Mouse (Mus musculus): ENCODE data around the gene Cyb5r1. TPM values are rescaled to one million over a fixed set of nuclear protein-coding genes. Genes with fewer than 3 reads are reported as not detected.

Cyb5r1 gene
- 33.0 and 38.9 TPM in 2 replicates for total RNA-seq (2014; fragmentation: Nextera tagmentation)
- 16.3 and 24.8 TPM in 2 replicates for total RNA-seq (2017)

DNA sequence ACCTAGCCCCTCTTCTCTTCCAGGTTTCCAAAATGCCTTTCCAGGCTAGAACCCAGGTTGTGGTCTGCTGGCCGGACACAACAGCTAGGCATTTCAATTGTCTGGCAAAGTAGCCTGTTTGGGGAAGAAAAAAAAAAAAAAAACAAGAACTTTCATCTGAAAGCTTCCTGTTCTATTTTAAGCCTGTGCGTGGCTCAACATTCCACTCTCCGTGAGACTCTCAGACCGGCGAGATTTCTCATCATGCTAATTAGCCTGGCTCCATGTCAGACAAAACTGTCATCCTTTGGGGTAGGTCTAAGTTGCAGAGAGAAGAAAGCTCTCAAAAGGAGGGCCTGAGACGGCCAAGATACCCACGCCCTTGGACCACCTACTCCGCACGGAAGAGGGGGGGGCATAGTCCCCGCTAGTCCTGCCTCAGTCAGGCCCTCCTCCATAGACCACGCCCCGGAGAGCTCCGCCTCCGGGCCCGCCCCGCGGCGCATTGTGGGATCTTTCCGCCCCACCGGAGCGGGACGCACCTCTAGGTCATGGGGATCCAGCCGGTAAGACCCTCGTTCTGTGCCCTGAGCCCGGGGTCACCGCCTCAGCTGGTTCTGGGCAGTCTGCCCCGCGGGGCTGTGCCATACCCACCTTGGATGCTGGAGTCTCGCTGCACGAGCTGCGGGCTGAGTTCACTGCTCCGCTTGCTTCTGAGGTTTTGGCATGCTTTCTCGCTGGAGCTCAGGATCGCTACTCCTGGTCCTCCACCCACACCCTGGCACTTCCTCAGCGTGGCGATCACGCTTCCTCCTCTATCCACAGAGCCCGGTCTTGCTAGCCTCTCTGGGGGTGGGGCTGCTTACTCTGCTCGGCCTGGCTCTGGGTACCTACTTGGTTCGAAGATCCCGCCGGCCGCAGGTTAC lies at the start of gene Cyb5r1:
Gene Cyb5r1, plus strand, starts transcription at position 51 of the 905 bp plus-strand sequence.
- peak; percentile 98 for ATAC-seq (replicated peaks; ENCODE audit: low FRiP score, low TSS enrichment, poor library complexity, severe bottlenecking)

DNA sequence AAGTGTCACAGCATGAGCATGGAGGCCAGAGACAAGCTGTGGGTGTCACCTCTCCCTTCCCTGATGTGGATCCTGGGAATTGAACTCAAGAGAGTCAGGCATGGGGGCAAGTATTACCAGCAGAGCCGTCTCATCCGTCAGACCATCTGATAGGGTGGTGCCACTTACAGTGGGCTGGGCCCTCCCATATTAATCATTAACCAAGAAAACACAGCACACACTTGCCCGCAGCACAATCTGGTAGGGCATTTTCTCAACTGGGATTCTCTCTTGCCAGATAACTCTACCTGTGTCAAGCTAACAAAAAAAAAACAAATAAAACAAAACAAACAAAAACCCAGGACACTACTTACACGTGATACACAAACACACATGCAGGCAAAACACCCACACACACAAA lies 47.9 kb upstream of the Cyb5r1 start:
- no peak for ATAC-seq (replicated peaks; ENCODE audit: low FRiP score, low TSS enrichment, poor library complexity, severe bottlenecking)

DNA sequence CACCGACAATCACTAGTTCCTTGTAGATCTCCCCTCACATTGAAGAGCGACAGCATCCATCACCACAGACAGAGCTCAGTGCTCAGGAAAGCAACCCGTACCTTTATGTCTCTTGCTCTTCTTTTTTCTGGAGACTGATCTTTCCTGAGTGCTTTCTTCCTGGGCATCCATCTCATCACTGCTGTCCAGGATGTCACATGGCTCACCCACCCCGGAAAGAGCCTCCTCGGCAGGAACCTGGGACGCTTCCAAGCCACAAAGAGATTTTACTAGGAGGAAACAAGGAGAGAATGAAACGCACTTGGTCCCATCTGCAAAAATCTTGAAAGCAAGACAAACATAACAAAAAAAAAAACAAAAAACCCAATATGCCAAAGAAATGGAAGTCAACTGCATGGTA lies 44.7 kb upstream of the Cyb5r1 start:
- no peak for ATAC-seq (replicated peaks; ENCODE audit: low FRiP score, low TSS enrichment, poor library complexity, severe bottlenecking)

GRCm38 (mm10) chr1:134361195-134361856 lies 44.0 kb upstream of the Cyb5r1 start:
- ATAC-seq (replicated peaks; ENCODE audit: low FRiP score, low TSS enrichment, poor library complexity, severe bottlenecking) = peak; percentile 34

DNA sequence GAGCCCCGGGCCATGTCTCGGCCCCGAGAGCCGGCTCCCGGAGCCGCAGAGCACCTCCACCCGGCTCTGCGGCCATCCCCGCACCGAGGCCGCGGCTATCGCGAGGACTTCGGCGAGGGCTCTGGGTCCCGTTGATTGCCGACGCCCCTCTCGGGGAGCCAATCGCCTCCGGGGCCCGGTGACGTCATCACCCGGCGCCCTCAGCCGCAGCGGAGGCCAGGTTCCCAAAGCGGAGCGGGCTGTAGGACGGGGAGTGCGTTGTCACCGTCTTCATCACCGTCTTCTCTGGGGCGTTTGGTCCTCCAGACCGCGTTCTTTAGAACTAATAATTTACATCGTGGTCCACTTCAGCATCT lies 43.5 kb upstream of the Cyb5r1 start, which contains the start of gene Tmem183a:
Gene Tmem183a, minus strand, starts transcription at position 123 of the 356 bp plus-strand sequence.
- peak; percentile 99 for ATAC-seq (replicated peaks; ENCODE audit: low FRiP score, low TSS enrichment, poor library complexity, severe bottlenecking)

- ATAC-seq (replicated peaks; ENCODE audit: low FRiP score, low TSS enrichment, poor library complexity, severe bottlenecking) = no peak
Measured at GRCm38 (mm10) chr1:134363194-134363593, 42.2 kb upstream of the Cyb5r1 start.

DNA sequence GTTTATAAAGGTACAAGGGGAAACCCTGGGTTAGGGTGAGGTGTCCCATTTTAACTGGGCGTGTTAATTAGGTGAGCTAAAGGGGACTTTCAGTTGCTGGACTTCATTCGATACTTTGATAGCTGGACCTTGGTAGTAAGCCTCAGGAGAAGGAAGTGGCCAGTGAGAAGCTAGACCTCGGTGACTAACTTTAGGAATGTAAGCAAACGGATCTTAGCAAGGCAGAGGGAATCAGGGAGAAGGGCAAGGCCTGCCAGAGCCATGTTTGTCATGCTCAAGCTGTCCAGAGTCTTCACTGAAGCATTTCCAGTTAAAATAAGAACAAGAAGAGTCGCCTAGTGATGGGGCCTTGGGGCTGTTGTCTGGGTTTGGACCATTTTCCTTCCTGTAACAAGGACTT lies 39.9 kb upstream of the Cyb5r1 start:
- ATAC-seq (replicated peaks; ENCODE audit: low FRiP score, low TSS enrichment, poor library complexity, severe bottlenecking) = no peak

DNA sequence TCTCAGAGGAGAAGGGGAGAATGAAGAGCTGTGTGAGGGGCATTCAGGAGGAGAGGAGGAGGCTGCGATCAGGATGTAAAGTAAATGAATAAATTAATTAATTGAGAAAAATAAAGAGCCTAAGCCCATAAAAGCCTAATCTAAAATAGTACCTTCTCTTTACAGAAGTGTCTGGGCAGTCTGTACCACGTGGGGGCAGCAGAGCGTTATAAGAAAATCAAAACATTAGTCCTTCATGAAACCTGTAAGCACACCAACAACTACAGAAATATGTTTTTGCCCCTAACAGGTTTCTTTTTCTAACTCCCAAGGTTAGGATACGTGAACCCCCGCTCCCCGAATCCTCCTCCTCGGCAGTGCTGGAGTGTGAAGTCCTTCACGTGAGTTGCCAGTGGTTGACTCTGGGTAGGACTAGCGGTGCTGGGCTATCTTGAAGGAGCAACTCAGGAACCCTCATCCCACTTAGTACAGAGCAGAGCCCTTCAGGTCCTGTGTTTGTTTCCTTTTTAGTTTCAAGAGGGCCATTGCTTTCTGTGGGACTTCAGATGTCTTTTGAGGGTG lies 36.5 kb upstream of the Cyb5r1 start:
- no peak for ATAC-seq (replicated peaks; ENCODE audit: low FRiP score, low TSS enrichment, poor library complexity, severe bottlenecking)

DNA sequence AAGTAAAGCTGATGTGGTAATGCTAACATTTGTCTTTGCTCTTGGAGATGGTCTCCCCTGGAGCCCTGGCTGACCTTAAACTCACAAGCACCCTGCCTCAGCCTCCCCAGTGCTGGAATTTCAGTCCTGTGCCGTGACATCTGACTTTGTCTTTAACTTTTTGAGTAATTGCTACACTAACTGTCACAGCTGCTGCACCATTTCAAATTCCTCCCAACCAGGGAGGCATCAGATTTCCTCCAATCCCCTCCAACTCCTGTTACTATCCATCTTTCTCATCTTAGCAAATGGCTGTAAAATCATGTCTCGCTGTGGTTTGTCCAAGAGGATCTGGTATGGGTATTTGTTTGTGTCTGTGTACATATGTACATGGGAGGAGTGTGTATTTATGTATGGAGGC lies 31.2 kb upstream of the Cyb5r1 start:
- ATAC-seq (replicated peaks; ENCODE audit: low FRiP score, low TSS enrichment, poor library complexity, severe bottlenecking) = no peak

- no peak for ATAC-seq (replicated peaks; ENCODE audit: low FRiP score, low TSS enrichment, poor library complexity, severe bottlenecking)
Measured at GRCm38 (mm10) chr1:134381051-134381450, 24.3 kb upstream of the Cyb5r1 start.

- ATAC-seq (replicated peaks; ENCODE audit: low FRiP score, low TSS enrichment, poor library complexity, severe bottlenecking) = peak; percentile 61; the same call in 1 of the 2 replicates
Measured at GRCm38 (mm10) chr1:134381795-134382625, 23.3 kb upstream of the Cyb5r1 start.

DNA sequence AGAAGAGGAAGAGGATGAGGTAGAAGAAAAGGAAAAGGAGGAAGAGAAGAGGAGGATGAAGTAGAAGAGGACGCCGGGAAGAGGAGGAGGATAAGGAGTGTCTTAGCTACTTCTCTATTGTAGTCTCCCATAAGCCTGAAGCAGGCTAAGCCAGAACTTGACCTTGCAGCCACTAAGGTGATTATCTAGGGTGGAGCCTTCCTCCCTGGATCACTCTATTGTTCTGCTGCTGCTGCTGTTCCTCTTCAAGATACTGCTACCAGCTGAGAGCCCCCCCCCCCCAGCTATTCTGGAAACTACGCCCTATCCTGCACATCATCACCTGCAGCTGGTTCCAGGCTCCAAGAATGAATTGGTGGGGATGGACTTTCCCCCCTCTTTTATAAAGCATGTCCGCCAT lies 20.8 kb upstream of the Cyb5r1 start:
- no peak for ATAC-seq (replicated peaks; ENCODE audit: low FRiP score, low TSS enrichment, poor library complexity, severe bottlenecking)

GRCm38 (mm10) chr1:134385176-134385575 lies 20.2 kb upstream of the Cyb5r1 start:
- ATAC-seq (replicated peaks; ENCODE audit: low FRiP score, low TSS enrichment, poor library complexity, severe bottlenecking) = no peak

GRCm38 (mm10) chr1:134385666-134386065 lies 19.7 kb upstream of the Cyb5r1 start, which contains the start of gene 4933406M09Rik:
4933406M09Rik (plus strand) TSS chr1:134385940.
- ATAC-seq (replicated peaks; ENCODE audit: low FRiP score, low TSS enrichment, poor library complexity, severe bottlenecking) = no peak

- no peak for ATAC-seq (replicated peaks; ENCODE audit: low FRiP score, low TSS enrichment, poor library complexity, severe bottlenecking)
Measured at GRCm38 (mm10) chr1:134393827-134394226, 11.5 kb upstream of the Cyb5r1 start.

GRCm38 (mm10) chr1:134398210-134398609 lies 7.1 kb upstream of the Cyb5r1 start:
- ATAC-seq (replicated peaks; ENCODE audit: low FRiP score, low TSS enrichment, poor library complexity, severe bottlenecking) = no peak

- ATAC-seq (replicated peaks; ENCODE audit: low FRiP score, low TSS enrichment, poor library complexity, severe bottlenecking) = no peak
Measured at GRCm38 (mm10) chr1:134399735-134400134, 5.6 kb upstream of the Cyb5r1 start.

GRCm38 (mm10) chr1:134406414-134406771 lies 1.0 kb downstream of the Cyb5r1 start:
- ATAC-seq (replicated peaks; ENCODE audit: low FRiP score, low TSS enrichment, poor library complexity, severe bottlenecking) = no peak

DNA sequence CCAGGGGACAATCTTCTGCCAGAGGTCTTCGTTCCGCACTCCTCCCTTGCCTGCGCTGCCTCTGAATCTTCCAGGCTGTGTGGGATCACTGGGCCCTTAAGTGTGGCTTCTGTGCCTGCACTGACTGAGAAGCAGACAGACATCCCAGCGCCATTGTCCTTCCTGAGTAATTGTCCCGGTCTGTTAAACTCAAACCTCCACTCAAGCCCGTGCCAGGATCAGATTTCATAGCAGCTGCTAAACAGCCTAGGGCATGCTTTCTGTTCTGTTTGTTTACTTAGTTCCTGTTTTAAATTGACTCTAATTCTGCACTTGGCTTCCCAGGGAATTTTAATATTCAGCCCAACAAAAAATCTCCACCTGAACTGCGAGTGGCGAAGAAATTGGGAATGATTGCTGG lies 2.7 kb downstream of the Cyb5r1 start:
- no peak for ATAC-seq (replicated peaks; ENCODE audit: low FRiP score, low TSS enrichment, poor library complexity, severe bottlenecking)
